Mouse (Mus musculus): ENCODE data around the gene Vps41. TPM values are rescaled to one million over a fixed set of nuclear protein-coding genes. Genes with fewer than 3 reads are reported as not detected.

The Vps41 gene
- polyA plus RNA-seq (2014; fragmentation: Illumina TruSeq; extraction: RNeasy Lipid Tissue Mini Kit (QIAGEN cat#74804); ENCODE audit: low read depth, low replicate concordance): 52.1 TPM

DNA sequence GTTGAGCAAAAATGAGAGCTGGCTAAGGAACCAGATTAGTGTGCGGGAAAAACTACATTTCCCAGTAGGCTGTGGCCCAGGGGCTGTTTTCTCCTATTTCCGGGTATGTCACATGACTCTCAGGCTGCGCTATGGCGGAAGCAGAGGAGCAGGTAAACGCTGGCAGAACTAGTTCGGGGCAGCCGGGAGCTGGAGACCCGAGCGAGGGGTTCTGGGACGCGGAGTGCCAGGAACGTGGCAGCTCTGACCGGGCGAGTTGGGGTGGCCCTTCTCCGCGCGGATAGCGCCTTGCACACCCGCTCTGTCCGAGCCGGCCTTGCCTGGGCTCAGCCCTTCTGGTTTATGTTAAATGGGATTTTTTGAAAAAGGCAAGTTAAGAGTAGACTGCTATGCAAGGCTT lies at the start of gene Vps41:
Vps41 (plus strand) TSS at position 102 of the 400 bp plus-strand sequence.

Other genes starting within 250 kb of the Vps41 start
- gene Amph, start 230.9 kb downstream of the Vps41 start, polyA plus RNA-seq (2014; fragmentation: Illumina TruSeq; extraction: RNeasy Lipid Tissue Mini Kit (QIAGEN cat#74804); ENCODE audit: low read depth, low replicate concordance): 2.4 TPM

Measured in testis, adult 10 weeks (tissue).